Mouse (Mus musculus) MEL (cell line): ENCODE measurements around the gene Gm49027. TPM values are rescaled to one million over a fixed set of nuclear protein-coding genes. Genes with fewer than 3 reads are reported as not detected.

Experiments used
- DNase-seq: peaks from one replicate; pipeline ENCODE4 v3.0.0; 2011; ENCODE audit warnings: low read depth, low spot score
- H3K27ac ChIP-seq: 2 replicates; pipeline ENCODE4 v1.5.1; 2012; ENCODE audit warnings: low read depth, mild to moderate bottlenecking, control low read depth, low read length, moderate library complexity; ENCODE audit not compliant: control insufficient read depth
- H3K27me3 ChIP-seq, 2 experiments: fragments of 150-350 bp in 1 of 2; sonication (generic) in 1 of 2; 2 replicates each; pipeline ENCODE4 v1.6.1; 2012; ENCODE audit warnings: low read length in 2 of 2, mild to moderate bottlenecking in 2 of 2, improper control_type of control experiment in 1 of 2, moderate library complexity in 1 of 2; ENCODE audit not compliant: insufficient read depth in 2 of 2, control insufficient read depth in 1 of 2
- H3K36me3 ChIP-seq, 2 experiments: 2 replicates each; pipeline ENCODE4 v1.6.1; 2012 to 2014; ENCODE audit warnings: low read length in 2 of 2, improper control_type of control experiment in 1 of 2, inconsistent platforms in 1 of 2, mild to moderate bottlenecking in 1 of 2; ENCODE audit not compliant: insufficient read depth in 2 of 2, control insufficient read depth in 1 of 2
- H3K4me1 ChIP-seq, 2 experiments: fragments of 150-350 bp in 1 of 2; sonication (generic) in 1 of 2; 2 replicates each; pipeline ENCODE4 v1.6.1; 2012; ENCODE audit warnings: low read length in 2 of 2, improper control_type of control experiment in 1 of 2, mild to moderate bottlenecking in 1 of 2; ENCODE audit not compliant: insufficient read depth in 2 of 2, control insufficient read depth in 1 of 2
- H3K4me3 ChIP-seq, 2 experiments: fragments of 150-350 bp in 1 of 2; sonication (generic) in 1 of 2; 2 replicates each; pipeline ENCODE4 v1.5.1; 2012; ENCODE audit warnings: low read depth in 2 of 2, low read length in 2 of 2, mild to moderate bottlenecking in 2 of 2, moderate library complexity in 2 of 2, control low read depth in 1 of 2, improper control_type of control experiment in 1 of 2; ENCODE audit not compliant: control insufficient read depth in 1 of 2, insufficient read depth in 1 of 2
- H3K79me2 ChIP-seq: 2 replicates; pipeline ENCODE4 v1.6.1; 2012; ENCODE audit warnings: mild to moderate bottlenecking, low read length, moderate library complexity; ENCODE audit not compliant: control insufficient read depth, poor library complexity, insufficient read depth
- H3K9ac ChIP-seq: 2 replicates; pipeline ENCODE4 v1.6.1; 2012; ENCODE audit warnings: low read depth, mild to moderate bottlenecking, control low read depth, low read length, moderate library complexity; ENCODE audit not compliant: control insufficient read depth, poor library complexity, severe bottlenecking
- H3K9me3 ChIP-seq: fragments of 150-350 bp; sonication (generic); replicated peaks from 2 replicates; pipeline ENCODE4 v1.6.1; 2012; ENCODE audit warnings: mild to moderate bottlenecking, low read length, improper control_type of control experiment, moderate library complexity; ENCODE audit not compliant: insufficient read depth
- BHLHE40 ChIP-seq: IDR thresholded peaks from 2 replicates; pipeline ENCODE4 v1.6.1; 2012; ENCODE audit warnings: low read depth, mild to moderate bottlenecking, inconsistent platforms, low read length, improper control_type of control experiment, borderline replicate concordance
- CHD2 ChIP-seq: IDR thresholded peaks from 2 replicates; pipeline ENCODE4 v1.6.1; 2011; ENCODE audit warnings: low read length, improper control_type of control experiment
- CTCF ChIP-seq, 3 experiments: IDR thresholded peaks in 2 of 3; conservative IDR thresholded peaks in 1 of 3; 2 replicates each; pipeline ENCODE4 v1.5.1; 2011 to 2012; ENCODE audit warnings: low read length in 3 of 3, low read depth in 2 of 3, mild to moderate bottlenecking in 2 of 3, improper control_type of control experiment in 1 of 3, inconsistent platforms in 1 of 3, mixed read lengths in 1 of 3, moderate library complexity in 1 of 3; ENCODE audit not compliant: control insufficient read depth in 1 of 3, insufficient read depth in 1 of 3, poor library complexity in 1 of 3, severe bottlenecking in 1 of 3
- ETS1 ChIP-seq: IDR thresholded peaks from 2 replicates; pipeline ENCODE4 v1.6.1; 2012; ENCODE audit warnings: low read depth, mild to moderate bottlenecking, inconsistent platforms, low read length, improper control_type of control experiment, moderate library complexity
- GATA1 ChIP-seq: IDR thresholded peaks from 2 replicates; pipeline ENCODE4 v1.6.1; 2011; ENCODE audit warnings: low read depth, low read length, improper control_type of control experiment
- HCFC1 ChIP-seq: IDR thresholded peaks from 2 replicates; pipeline ENCODE4 v1.6.1; 2012; ENCODE audit warnings: low read depth, mild to moderate bottlenecking, inconsistent platforms, low read length, improper control_type of control experiment, moderate library complexity
- JUND ChIP-seq: IDR thresholded peaks from 2 replicates; pipeline ENCODE4 v1.6.1; 2011; ENCODE audit warnings: low read depth, mild to moderate bottlenecking, improper control_type of control experiment, low read length
- KAT2A ChIP-seq: conservative IDR thresholded peaks from 2 replicates; pipeline ENCODE4 v1.6.1; 2012; ENCODE audit warnings: low read depth, low read length, improper control_type of control experiment, inconsistent platforms
- MAZ ChIP-seq: IDR thresholded peaks from 2 replicates; pipeline ENCODE4 v1.6.1; 2012; ENCODE audit warnings: low read depth, mild to moderate bottlenecking, inconsistent platforms, low read length, improper control_type of control experiment
- MEF2A ChIP-seq: IDR thresholded peaks from 2 replicates; pipeline ENCODE4 v1.6.1; 2014; ENCODE audit warnings: low read depth, mild to moderate bottlenecking, inconsistent platforms, low read length, improper control_type of control experiment; ENCODE audit not compliant: poor library complexity, insufficient replicate concordance, severe bottlenecking; ENCODE audit errors: extremely low read depth
- MYC ChIP-seq: IDR thresholded peaks from 2 replicates; pipeline ENCODE4 v1.6.1; 2011; ENCODE audit warnings: low read depth, mild to moderate bottlenecking, low read length, improper control_type of control experiment, moderate library complexity
- NELFE ChIP-seq: IDR thresholded peaks from 2 replicates; pipeline ENCODE4 v1.6.1; 2011; ENCODE audit warnings: low read depth, low read length, improper control_type of control experiment
- NRF1 ChIP-seq: IDR thresholded peaks from 2 replicates; pipeline ENCODE4 v1.6.1; 2014; ENCODE audit warnings: low read depth, mild to moderate bottlenecking, inconsistent platforms, low read length, improper control_type of control experiment, moderate library complexity; ENCODE audit not compliant: poor library complexity, insufficient read depth, severe bottlenecking
- POLR2AphosphoS2 ChIP-seq: IDR thresholded peaks from 2 replicates; pipeline ENCODE4 v1.6.1; 2011; ENCODE audit warnings: low read length, improper control_type of control experiment
- RAD21 ChIP-seq: IDR thresholded peaks from 2 replicates; pipeline ENCODE4 v1.6.1; 2011; ENCODE audit warnings: mild to moderate bottlenecking, low read depth, low read length, improper control_type of control experiment
- RCOR1 ChIP-seq: IDR thresholded peaks from 2 replicates; pipeline ENCODE4 v1.6.1; 2012; ENCODE audit warnings: low read depth, mild to moderate bottlenecking, inconsistent platforms, low read length, improper control_type of control experiment
- SIN3A ChIP-seq: IDR thresholded peaks from 2 replicates; pipeline ENCODE4 v1.6.1; 2012; ENCODE audit warnings: low read length, improper control_type of control experiment, inconsistent platforms
- SMC3 ChIP-seq: IDR thresholded peaks from 2 replicates; pipeline ENCODE4 v1.6.1; 2011; ENCODE audit warnings: low read depth, low read length, improper control_type of control experiment
- TAL1 ChIP-seq: IDR thresholded peaks from 2 replicates; pipeline ENCODE4 v1.6.1; 2012; ENCODE audit warnings: mild to moderate bottlenecking, inconsistent platforms, low read length, moderate library complexity, mixed read lengths
- TBP ChIP-seq: IDR thresholded peaks from 2 replicates; pipeline ENCODE4 v1.8.0; 2011; ENCODE audit warnings: low read depth, low read length, improper control_type of control experiment
- UBTF ChIP-seq: IDR thresholded peaks from 2 replicates; pipeline ENCODE4 v1.6.1; 2012; ENCODE audit warnings: low read depth, mild to moderate bottlenecking, inconsistent platforms, low read length, improper control_type of control experiment, moderate library complexity, borderline replicate concordance; ENCODE audit not compliant: insufficient read depth
- polyA plus RNA-seq, 2 experiments: library from polyadenylated mRNA; stranded (reverse) in 1 of 2; unstranded in 1 of 2; fragments of >175 nt in 1 of 2; fragments of >200 nt in 1 of 2; gene quantifications; 2 replicates each; pipeline versions ENCODE4 v1.2.1 to v1.2.4; 2012; ENCODE audit warnings: low replicate concordance in 2 of 2, low read depth in 1 of 2; ENCODE audit not compliant: insufficient read length in 2 of 2, insufficient read depth in 1 of 2, missing spikeins in 1 of 2
- total RNA-seq: library from RNA; depleted of rRNA; stranded (reverse); fragments of 300-350 nt; gene quantifications from 2 replicates; pipeline ENCODE4 v1.2.3, GENCODE M21; 2012

Gm49027 gene
- total and polyA plus RNA-seq, 3 experiments, result 0.53 to 0.54 TPM; not detected in 1

DNA sequence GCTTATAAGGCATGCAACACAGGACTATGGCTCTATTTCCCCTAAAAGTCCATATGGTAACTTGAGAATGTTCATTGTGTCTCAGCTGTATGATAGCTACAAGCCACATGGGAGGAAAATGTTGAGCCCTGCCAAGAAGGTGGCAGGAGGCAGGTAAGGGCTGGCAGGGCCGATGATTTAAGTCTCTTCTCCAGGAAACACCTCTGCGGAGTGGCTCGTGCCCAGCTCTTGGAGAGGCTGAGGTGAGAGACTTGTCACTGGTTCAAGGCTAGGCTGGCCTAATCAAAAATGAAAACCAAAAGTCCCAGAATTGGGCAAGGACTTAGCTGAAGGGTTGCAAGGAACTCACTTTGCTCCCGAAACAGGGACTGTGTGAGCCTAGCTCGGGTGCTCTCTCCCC is 15.1 kb downstream of the Gm49027 start, which contains the start of gene B3gnt4:
TSS of gene B3gnt4 (plus strand) at position 301 of the 400 bp plus-strand sequence.
- TF ChIP-seq SMC3, result no peak
- no peak for TF ChIP-seq TAL1
- no peak for TF ChIP-seq CTCF (IDR thresholded peaks at IDR 0.05 in 2 of 3, conservative IDR thresholded peaks at IDR 0.05 in 1 of 3; ENCODE audit: control insufficient read depth in 1 of 3, insufficient read depth in 1 of 3, low read depth in 2 of 3, low read length in 3 of 3, poor library complexity in 1 of 3, severe bottlenecking in 1 of 3)
- TF ChIP-seq UBTF, result no peak
- peaks cover 3 to 19% of the 10 kb centered on the region in 2 experiments for H3K4me1 ChIP-seq
- DNase-seq, result no peak
- H3K27ac ChIP-seq, result no peak within 1 kb of the TSS
- H3K27me3 ChIP-seq, result no peaks in the 10 kb centered on the region
- H3K79me2 ChIP-seq, result no peaks in the 10 kb centered on the region
- H3K4me3 ChIP-seq, result no peak within 1 kb of the TSS
- H3K9me3 ChIP-seq, result no peaks in the 10 kb centered on the region
- no peak within 1 kb of the TSS for H3K9ac ChIP-seq
- peaks cover 0 to 9% of the 10 kb centered on the region in 2 experiments; a peak in 2 of 4 replicates for H3K36me3 ChIP-seq

GRCm38 (mm10) chr5:123508921-123509320 is 16.4 kb downstream of the Gm49027 start:
- Histone ChIP-seq H3K27me3 (no peaks in the 10 kb centered on the region), H3K4me3 (peak overlapping the region; percentile 62 to 78), H3K27ac (no peak overlapping the region), H3K36me3 (peaks cover 0 to 9% of the 10 kb centered on the region in 2 experiments; a peak in 2 of 4 replicates), H3K9me3 (no peaks in the 10 kb centered on the region), H3K9ac (no peak overlapping the region; the same call in 1 of the 2 replicates), H3K4me1 (peaks cover 3 to 19% of the 10 kb centered on the region in 2 experiments), H3K79me2 (no peaks in the 10 kb centered on the region)
- TF ChIP-seq CHD2, result no peak
- no peak for TF ChIP-seq JUND
- no peak for TF ChIP-seq MYC
- no peak for TF ChIP-seq HCFC1
- no peak for TF ChIP-seq GATA1
- TF ChIP-seq RAD21, result no peak
- no peak for TF ChIP-seq MAZ
- TF ChIP-seq BHLHE40, result no peak
- TF ChIP-seq POLR2AphosphoS2, result no peak
- no peak for TF ChIP-seq TBP
- TF ChIP-seq UBTF, result no peak
- TF ChIP-seq RCOR1, result no peak
- TF ChIP-seq MEF2A, result no peak
- no peak for TF ChIP-seq CTCF (IDR thresholded peaks at IDR 0.05 in 2 of 3, conservative IDR thresholded peaks at IDR 0.05 in 1 of 3; ENCODE audit: control insufficient read depth in 1 of 3, insufficient read depth in 1 of 3, low read depth in 2 of 3, low read length in 3 of 3, poor library complexity in 1 of 3, severe bottlenecking in 1 of 3)
- TF ChIP-seq NELFE, result no peak
- no peak for TF ChIP-seq SIN3A
- no peak for TF ChIP-seq KAT2A
- TF ChIP-seq NRF1, result no peak
- TF ChIP-seq ETS1, result no peak
- peak; percentile 38 for DNase-seq
